Mouse (Mus musculus): ENCODE results near the gene Lmcd1.

GRCm38 (mm10) chr6:112337667-112338066, 64.1 kb downstream of the Lmcd1 start:
- TF ChIP-seq GATA1 (IDR thresholded peaks at IDR 0.05; ENCODE audit: borderline replicate concordance, low read length), result no peak
- no peak for TF ChIP-seq FLI1 (IDR thresholded peaks at IDR 0.05; ENCODE audit: low read length)
